Mouse (Mus musculus): ENCODE measurements around the gene Aqp1. TPM values are rescaled to one million over a fixed set of nuclear protein-coding genes. Genes with fewer than 3 reads are reported as not detected.

Aqp1 gene
- polyA plus RNA-seq, 1 experiment = 206 TPM

DNA sequence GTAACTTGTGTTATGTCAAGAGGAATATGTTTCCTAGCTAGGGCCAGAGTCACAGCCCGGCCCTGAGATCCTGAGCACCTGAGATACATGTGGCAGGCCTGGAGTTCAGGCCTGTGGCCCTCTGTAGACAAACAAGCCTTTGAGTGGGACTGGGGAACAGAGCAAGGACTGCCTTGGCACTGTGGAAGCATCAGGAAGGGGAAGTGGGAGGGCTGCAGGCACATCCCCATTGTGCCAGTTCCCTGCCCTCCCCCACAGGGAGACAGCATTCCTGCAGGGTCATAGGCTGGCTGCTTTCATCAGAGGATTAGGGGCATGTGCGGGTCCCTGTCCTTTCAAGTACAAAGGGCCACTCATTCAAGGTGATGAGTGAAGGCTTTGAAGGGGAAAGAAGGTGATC is 26.1 kb upstream of the Aqp1 start:
- H3K27me3 ChIP-seq (ENCODE audit: control insufficient read depth, insufficient read depth, low read length) = no peaks in the 10 kb centered on the region
- no peak for DNase-seq (ENCODE audit: low read depth in 1 of 2, low spot score in 2 of 2)
- TF ChIP-seq CTCF (IDR thresholded peaks at IDR 0.05; ENCODE audit: extremely low read depth, insufficient read depth, insufficient read length, insufficient replicate concordance) (no peak), POLR2A (IDR thresholded peaks at IDR 0.05; ENCODE audit: low read depth, low read length) (no peak)
- H3K27ac ChIP-seq (ENCODE audit: insufficient read depth, low read length) = no peak overlapping the region
- H3K36me3 ChIP-seq (ENCODE audit: control insufficient read depth, insufficient read depth, low read length) = no peaks in the 10 kb centered on the region
- no peaks in the 10 kb centered on the region for H3K4me1 ChIP-seq (ENCODE audit: control insufficient read depth, insufficient read depth, insufficient read length)
- WGBS = 89% methylated on average over 2 of the region's 2 CpGs
- H3K4me3 ChIP-seq (ENCODE audit: extremely low read depth, insufficient read depth, insufficient read length) = no peak overlapping the region

- no peak overlapping the region for H3K4me3 ChIP-seq (ENCODE audit: extremely low read depth, insufficient read depth, insufficient read length)
- no peak for DNase-seq (ENCODE audit: low read depth in 1 of 2, low spot score in 2 of 2)
- no peak for TF ChIP-seq POLR2A (IDR thresholded peaks at IDR 0.05; ENCODE audit: low read depth, low read length)
- no peak for TF ChIP-seq CTCF (IDR thresholded peaks at IDR 0.05; ENCODE audit: extremely low read depth, insufficient read depth, insufficient read length, insufficient replicate concordance)
- H3K36me3 ChIP-seq (ENCODE audit: control insufficient read depth, insufficient read depth, low read length) = no peaks in the 10 kb centered on the region
- 89% methylated on average over 5 of the region's 5 CpGs for WGBS
- H3K27me3 ChIP-seq (ENCODE audit: control insufficient read depth, insufficient read depth, low read length) = no peaks in the 10 kb centered on the region
- no peaks in the 10 kb centered on the region for H3K4me1 ChIP-seq (ENCODE audit: control insufficient read depth, insufficient read depth, insufficient read length)
- H3K27ac ChIP-seq (ENCODE audit: insufficient read depth, low read length) = no peak overlapping the region
Observed at GRCm38 (mm10) chr6:55311962-55312361, 24.3 kb upstream of the Aqp1 start.

- Histone ChIP-seq H3K27ac (ENCODE audit: insufficient read depth, low read length) (no peak overlapping the region), H3K4me1 (ENCODE audit: control insufficient read depth, insufficient read depth, insufficient read length) (no peaks in the 10 kb centered on the region), H3K36me3 (ENCODE audit: control insufficient read depth, insufficient read depth, low read length) (no peaks in the 10 kb centered on the region), H3K27me3 (ENCODE audit: control insufficient read depth, insufficient read depth, low read length) (no peaks in the 10 kb centered on the region), H3K4me3 (ENCODE audit: extremely low read depth, insufficient read depth, insufficient read length) (no peak overlapping the region)
- no peak for TF ChIP-seq CTCF (IDR thresholded peaks at IDR 0.05; ENCODE audit: extremely low read depth, insufficient read depth, insufficient read length, insufficient replicate concordance)
- TF ChIP-seq POLR2A (IDR thresholded peaks at IDR 0.05; ENCODE audit: low read depth, low read length) = no peak
- 77% methylated on average over 4 of the region's 4 CpGs for WGBS
- no peak for DNase-seq (ENCODE audit: low read depth in 1 of 2, low spot score in 2 of 2)
Observed at GRCm38 (mm10) chr6:55313893-55314292, 22.3 kb upstream of the Aqp1 start.

GRCm38 (mm10) chr6:55314628-55315027 is 21.6 kb upstream of the Aqp1 start:
- H3K36me3 ChIP-seq (ENCODE audit: control insufficient read depth, insufficient read depth, low read length) = no peaks in the 10 kb centered on the region
- no peaks in the 10 kb centered on the region for H3K4me1 ChIP-seq (ENCODE audit: control insufficient read depth, insufficient read depth, insufficient read length)
- no peak overlapping the region for H3K27ac ChIP-seq (ENCODE audit: insufficient read depth, low read length)
- H3K27me3 ChIP-seq (ENCODE audit: control insufficient read depth, insufficient read depth, low read length) = no peaks in the 10 kb centered on the region
- H3K4me3 ChIP-seq (ENCODE audit: extremely low read depth, insufficient read depth, insufficient read length) = no peak overlapping the region
- 92% methylated on average over 8 of the region's 8 CpGs for WGBS
- no peak for DNase-seq (ENCODE audit: low read depth in 1 of 2, low spot score in 2 of 2)
- TF ChIP-seq CTCF (IDR thresholded peaks at IDR 0.05; ENCODE audit: extremely low read depth, insufficient read depth, insufficient read length, insufficient replicate concordance) = no peak
- no peak for TF ChIP-seq POLR2A (IDR thresholded peaks at IDR 0.05; ENCODE audit: low read depth, low read length)

DNA sequence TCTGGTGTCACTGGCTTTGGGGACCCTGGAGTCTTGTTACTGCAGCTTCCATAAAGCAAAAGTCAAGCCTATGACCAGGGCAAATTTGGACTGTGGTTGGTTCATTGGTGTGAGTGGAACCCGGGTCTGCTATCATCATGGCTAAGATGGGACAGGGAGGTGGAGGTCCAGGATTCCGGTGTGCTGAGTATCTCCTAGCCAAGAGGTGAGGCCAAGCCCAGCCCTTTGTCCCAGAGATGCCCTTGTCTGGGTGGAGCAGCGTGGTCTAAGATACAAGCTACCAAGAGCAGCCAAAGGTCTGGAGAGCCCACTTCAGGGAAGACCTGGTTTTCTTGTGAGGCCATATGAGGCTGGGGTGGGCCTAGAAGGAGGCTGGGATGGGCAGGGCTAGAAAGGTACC is 17.6 kb upstream of the Aqp1 start:
- Histone ChIP-seq H3K27ac (ENCODE audit: insufficient read depth, low read length) (no peak overlapping the region), H3K4me3 (ENCODE audit: extremely low read depth, insufficient read depth, insufficient read length) (no peak overlapping the region), H3K4me1 (ENCODE audit: control insufficient read depth, insufficient read depth, insufficient read length) (no peaks in the 10 kb centered on the region), H3K27me3 (ENCODE audit: control insufficient read depth, insufficient read depth, low read length) (no peaks in the 10 kb centered on the region), H3K36me3 (ENCODE audit: control insufficient read depth, insufficient read depth, low read length) (no peaks in the 10 kb centered on the region)
- TF ChIP-seq CTCF (IDR thresholded peaks at IDR 0.05; ENCODE audit: extremely low read depth, insufficient read depth, insufficient read length, insufficient replicate concordance) (no peak), POLR2A (IDR thresholded peaks at IDR 0.05; ENCODE audit: low read depth, low read length) (no peak)
- 93% methylated on average over 3 of the region's 3 CpGs for WGBS
- no peak for DNase-seq (ENCODE audit: low read depth in 1 of 2, low spot score in 2 of 2)

DNA sequence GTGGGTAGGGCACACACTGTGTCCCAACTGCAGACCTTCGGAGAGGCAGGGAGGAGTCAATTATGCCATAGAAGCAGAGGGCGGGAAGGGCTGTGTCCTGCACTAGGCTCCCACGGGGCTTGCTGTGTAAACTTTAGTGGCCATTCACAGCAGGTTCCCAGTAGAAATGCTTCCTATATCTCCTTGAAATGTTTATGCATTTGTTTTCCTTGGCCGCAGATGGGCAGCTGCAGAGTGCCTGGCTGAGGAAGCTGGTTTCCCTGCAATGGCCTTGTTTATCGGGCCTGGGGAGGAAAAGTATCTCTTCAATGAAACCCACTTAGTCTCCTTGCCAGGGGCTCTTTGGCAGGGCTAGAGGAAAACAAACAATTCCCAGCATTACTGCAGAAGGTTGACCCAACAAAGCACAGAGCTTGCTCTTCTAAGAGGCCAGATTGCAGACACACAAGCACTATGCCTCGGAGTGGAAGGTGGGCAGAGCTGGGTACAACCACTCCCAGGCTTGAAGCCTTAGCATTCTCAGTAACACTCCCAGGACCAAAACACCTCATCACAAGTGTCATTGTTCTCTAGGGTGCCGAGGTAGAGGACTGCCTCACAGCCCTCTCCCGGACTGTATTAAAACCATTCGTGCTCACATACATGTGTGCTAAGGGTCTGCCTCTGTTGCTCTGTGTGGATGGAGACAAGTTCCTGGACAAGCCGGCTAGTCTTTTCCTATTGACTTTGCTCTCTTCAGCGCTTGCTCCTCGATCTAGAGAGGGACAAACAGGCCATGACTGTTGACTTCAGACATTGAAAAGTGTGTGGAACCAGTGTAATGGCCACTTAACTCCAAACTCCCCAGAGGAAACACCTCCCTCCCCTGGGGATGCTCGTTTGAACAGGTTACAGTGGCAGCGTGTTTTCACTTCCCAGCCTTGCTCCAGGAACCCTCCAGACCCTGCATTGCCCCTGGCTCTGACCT is 16.4 kb upstream of the Aqp1 start:
- 85% methylated on average over 14 of the region's 14 CpGs for WGBS
- H3K4me1 ChIP-seq (ENCODE audit: control insufficient read depth, insufficient read depth, insufficient read length) = no peaks in the 10 kb centered on the region
- H3K27ac ChIP-seq (ENCODE audit: insufficient read depth, low read length) = no peak overlapping the region; the same call in 1 of the 2 replicates

GRCm38 (mm10) chr6:55320894-55321293 is 15.3 kb upstream of the Aqp1 start:
- Histone ChIP-seq H3K27me3 (ENCODE audit: control insufficient read depth, insufficient read depth, low read length) (no peaks in the 10 kb centered on the region), H3K4me1 (ENCODE audit: control insufficient read depth, insufficient read depth, insufficient read length) (no peaks in the 10 kb centered on the region), H3K36me3 (ENCODE audit: control insufficient read depth, insufficient read depth, low read length) (no peaks in the 10 kb centered on the region), H3K27ac (ENCODE audit: insufficient read depth, low read length) (no peak overlapping the region), H3K4me3 (ENCODE audit: extremely low read depth, insufficient read depth, insufficient read length) (no peak overlapping the region)
- TF ChIP-seq CTCF (IDR thresholded peaks at IDR 0.05; ENCODE audit: extremely low read depth, insufficient read depth, insufficient read length, insufficient replicate concordance) (no peak), POLR2A (IDR thresholded peaks at IDR 0.05; ENCODE audit: low read depth, low read length) (no peak)
- 78% methylated on average over 4 of the region's 4 CpGs for WGBS
- no peak for DNase-seq (ENCODE audit: low read depth in 1 of 2, low spot score in 2 of 2)

More for the DNA sequence above, 16.4 kb upstream of the Aqp1 start:
- no peak overlapping the region for H3K4me3 ChIP-seq (ENCODE audit: extremely low read depth, insufficient read depth, insufficient read length)
- H3K36me3 ChIP-seq (ENCODE audit: control insufficient read depth, insufficient read depth, low read length) = no peaks in the 10 kb centered on the region
- no peak for DNase-seq (ENCODE audit: low read depth in 1 of 2, low spot score in 2 of 2)
- TF ChIP-seq CTCF (IDR thresholded peaks at IDR 0.05; ENCODE audit: extremely low read depth, insufficient read depth, insufficient read length, insufficient replicate concordance) (no peak), POLR2A (IDR thresholded peaks at IDR 0.05; ENCODE audit: low read depth, low read length) (no peak)
- H3K27me3 ChIP-seq (ENCODE audit: control insufficient read depth, insufficient read depth, low read length) = no peaks in the 10 kb centered on the region
